Mouse (Mus musculus): Measurements from ENCODE around the gene Hoxc8. TPM values are rescaled to one million over a fixed set of nuclear protein-coding genes. Genes with fewer than 3 reads are reported as not detected.
A peak's percentile ranks its signal among the peaks of the same experiment; 100 is the strongest.

The Hoxc8 gene
- polyA plus RNA-seq, 1 experiment, result 0.15 TPM

DNA sequence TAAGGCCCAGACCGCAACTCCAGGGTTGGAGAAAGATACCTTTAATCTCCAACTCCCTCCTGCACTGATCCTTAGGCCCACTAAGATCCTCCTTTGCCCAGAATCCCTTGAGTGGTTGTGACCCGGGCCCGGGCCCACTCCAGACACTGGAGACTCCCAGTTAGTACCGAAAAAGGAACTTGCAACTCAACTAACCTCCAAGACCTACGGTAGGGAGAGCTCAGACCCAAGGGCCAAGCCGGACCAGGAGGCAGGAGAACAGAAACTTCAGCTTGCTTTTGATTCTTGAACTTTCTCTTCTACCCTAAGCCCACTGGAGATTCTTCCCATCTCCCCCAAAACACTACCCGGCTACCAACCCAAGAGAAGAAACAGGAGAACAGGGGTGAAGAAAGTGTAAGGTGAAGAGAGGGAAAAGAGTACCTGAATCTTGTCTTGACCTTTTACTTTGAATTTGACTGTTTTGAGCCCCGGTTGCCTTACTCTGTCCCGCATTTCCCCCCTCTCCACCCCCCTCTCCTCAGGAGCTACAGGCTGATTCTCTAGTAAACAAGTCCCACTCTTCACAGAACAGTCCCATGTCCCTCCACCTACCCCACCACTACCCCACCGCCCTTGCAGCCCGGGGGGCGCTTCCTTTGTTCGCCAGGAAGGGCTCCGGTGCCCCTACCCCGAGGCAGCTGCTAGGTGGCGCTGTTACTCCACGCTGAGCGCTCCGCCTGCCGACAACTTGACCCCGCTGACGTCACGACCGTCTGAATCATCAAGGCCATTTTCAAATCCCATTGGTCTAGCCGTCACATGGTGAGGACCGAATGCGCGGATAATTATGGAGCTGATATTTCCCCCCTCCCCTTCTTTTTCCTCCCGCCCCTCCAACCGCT lies 24.3 kb upstream of the Hoxc8 start:
- Histone ChIP-seq H3K4me3 (ENCODE audit: control insufficient read depth, low read depth, low read length) (no peak overlapping the region), H3K4me1 (ENCODE audit: control insufficient read depth, insufficient read depth, low read length) (peaks cover 9% of the 10 kb centered on the region), H3K27ac (ENCODE audit: control insufficient read depth, insufficient read depth, low read depth, low read length) (0 out of 2 replicates have a peak overlapping the region, but pooled peaks have one; percentile 22), H3K36me3 (ENCODE audit: control insufficient read depth, insufficient read depth, low read length) (no peaks in the 10 kb centered on the region), H3K27me3 (ENCODE audit: control insufficient read depth, insufficient read depth, low read length) (peaks cover 11% of the 10 kb centered on the region)
- TF ChIP-seq CTCF (IDR thresholded peaks at IDR 0.05; ENCODE audit: control insufficient read depth, insufficient read depth, insufficient replicate concordance, low read depth, low read length) (peak; percentile 93; the same call in 1 of the 2 replicates), POLR2A (IDR thresholded peaks at IDR 0.05; ENCODE audit: control insufficient read depth, low read depth, low read length) (no peak)

DNA sequence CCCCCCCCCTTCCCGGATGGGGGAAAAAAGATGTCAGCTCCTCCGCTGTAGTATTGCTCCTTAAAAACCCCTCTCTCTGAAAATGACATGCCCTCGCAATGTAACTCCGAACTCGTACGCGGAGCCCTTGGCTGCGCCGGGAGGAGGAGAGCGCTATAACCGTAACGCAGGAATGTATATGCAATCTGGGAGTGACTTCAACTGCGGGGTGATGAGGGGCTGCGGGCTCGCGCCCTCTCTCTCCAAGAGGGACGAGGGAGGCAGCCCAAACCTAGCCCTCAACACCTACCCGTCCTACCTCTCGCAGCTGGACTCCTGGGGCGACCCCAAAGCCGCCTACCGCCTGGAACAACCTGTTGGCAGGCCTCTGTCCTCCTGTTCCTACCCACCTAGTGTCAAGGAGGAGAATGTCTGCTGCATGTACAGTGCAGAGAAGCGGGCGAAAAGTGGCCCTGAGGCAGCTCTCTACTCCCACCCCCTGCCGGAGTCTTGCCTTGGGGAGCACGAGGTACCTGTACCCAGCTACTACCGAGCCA lies 23.6 kb upstream of the Hoxc8 start, which contains the start of gene Hoxc10:
TSS of gene Hoxc10 (plus strand) at position 21 of the 536 bp plus-strand sequence.
- Histone ChIP-seq H3K27me3 (ENCODE audit: control insufficient read depth, insufficient read depth, low read length) (peaks cover 11% of the 10 kb centered on the region), H3K4me3 (ENCODE audit: control insufficient read depth, low read depth, low read length) (peak within 1 kb of the TSS; percentile 41), H3K27ac (ENCODE audit: control insufficient read depth, insufficient read depth, low read depth, low read length) (0 out of 2 replicates have a peak within 1 kb of the TSS, but pooled peaks have one; percentile 22), H3K36me3 (ENCODE audit: control insufficient read depth, insufficient read depth, low read length) (no peaks in the 10 kb centered on the region), H3K4me1 (ENCODE audit: control insufficient read depth, insufficient read depth, low read length) (peaks cover 9% of the 10 kb centered on the region)
- TF ChIP-seq CTCF (IDR thresholded peaks at IDR 0.05; ENCODE audit: control insufficient read depth, insufficient read depth, insufficient replicate concordance, low read depth, low read length), result no peak
- no peak for TF ChIP-seq POLR2A (IDR thresholded peaks at IDR 0.05; ENCODE audit: control insufficient read depth, low read depth, low read length)

DNA sequence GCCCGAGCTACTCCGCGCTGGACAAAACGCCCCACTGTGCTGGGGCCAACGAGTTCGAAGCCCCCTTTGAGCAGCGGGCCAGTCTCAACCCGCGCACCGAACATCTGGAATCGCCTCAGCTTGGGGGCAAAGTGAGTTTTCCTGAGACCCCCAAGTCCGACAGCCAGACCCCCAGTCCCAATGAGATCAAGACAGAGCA lies 23.2 kb upstream of the Hoxc8 start, which contains the start of gene Hoxc5:
TSS of gene Hoxc5 (plus strand) at position 132 of the 199 bp plus-strand sequence.
- peaks cover 9% of the 10 kb centered on the region for H3K4me1 ChIP-seq (ENCODE audit: control insufficient read depth, insufficient read depth, low read length)
- peaks cover 11% of the 10 kb centered on the region for H3K27me3 ChIP-seq (ENCODE audit: control insufficient read depth, insufficient read depth, low read length)
- H3K36me3 ChIP-seq (ENCODE audit: control insufficient read depth, insufficient read depth, low read length), result no peaks in the 10 kb centered on the region

GRCm38 (mm10) chr15:102967511-102968397 lies 22.7 kb upstream of the Hoxc8 start:
- Histone ChIP-seq H3K36me3 (ENCODE audit: control insufficient read depth, insufficient read depth, low read length) (no peaks in the 10 kb centered on the region), H3K27ac (ENCODE audit: control insufficient read depth, insufficient read depth, low read depth, low read length) (no peak overlapping the region), H3K4me3 (ENCODE audit: control insufficient read depth, low read depth, low read length) (no peak overlapping the region; the same call in 1 of the 2 replicates), H3K27me3 (ENCODE audit: control insufficient read depth, insufficient read depth, low read length) (peaks cover 11% of the 10 kb centered on the region), H3K4me1 (ENCODE audit: control insufficient read depth, insufficient read depth, low read length) (peaks cover 9% of the 10 kb centered on the region)
- no peak for TF ChIP-seq CTCF (IDR thresholded peaks at IDR 0.05; ENCODE audit: control insufficient read depth, insufficient read depth, insufficient replicate concordance, low read depth, low read length)
- no peak for TF ChIP-seq POLR2A (IDR thresholded peaks at IDR 0.05; ENCODE audit: control insufficient read depth, low read depth, low read length)

More for the DNA sequence above, 23.2 kb upstream of the Hoxc8 start, which contains the start of gene Hoxc5:
- no peak within 1 kb of the TSS for H3K27ac ChIP-seq (ENCODE audit: control insufficient read depth, insufficient read depth, low read depth, low read length)
- H3K4me3 ChIP-seq (ENCODE audit: control insufficient read depth, low read depth, low read length), result peak within 1 kb of the TSS; percentile 41
- TF ChIP-seq POLR2A (IDR thresholded peaks at IDR 0.05; ENCODE audit: control insufficient read depth, low read depth, low read length) (no peak), CTCF (IDR thresholded peaks at IDR 0.05; ENCODE audit: control insufficient read depth, insufficient read depth, insufficient replicate concordance, low read depth, low read length) (no peak)

DNA sequence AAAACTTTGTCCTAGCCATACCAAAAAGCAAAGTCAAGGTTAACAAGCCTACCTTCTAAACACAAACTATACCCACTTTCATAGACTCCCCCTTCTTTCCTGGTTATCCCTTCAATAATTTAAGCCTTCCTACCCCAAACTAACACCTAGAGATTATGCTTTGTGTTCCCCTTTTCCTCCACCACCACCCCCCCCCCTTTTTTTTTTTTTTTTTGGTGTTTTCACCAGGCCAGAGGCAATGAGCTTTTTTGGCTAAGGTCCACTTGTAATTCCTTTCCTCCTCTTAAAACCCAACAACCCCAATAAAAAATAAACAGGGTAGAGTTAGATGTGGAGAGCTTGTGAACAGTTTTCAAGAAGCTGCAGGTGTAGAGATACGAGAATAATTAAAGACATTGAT lies 21.1 kb upstream of the Hoxc8 start:
- Histone ChIP-seq H3K4me3 (ENCODE audit: control insufficient read depth, low read depth, low read length) (no peak overlapping the region), H3K27ac (ENCODE audit: control insufficient read depth, insufficient read depth, low read depth, low read length) (no peak overlapping the region), H3K36me3 (ENCODE audit: control insufficient read depth, insufficient read depth, low read length) (no peaks in the 10 kb centered on the region), H3K4me1 (ENCODE audit: control insufficient read depth, insufficient read depth, low read length) (peaks cover 9% of the 10 kb centered on the region), H3K27me3 (ENCODE audit: control insufficient read depth, insufficient read depth, low read length) (peaks cover 5% of the 10 kb centered on the region)
- TF ChIP-seq POLR2A (IDR thresholded peaks at IDR 0.05; ENCODE audit: control insufficient read depth, low read depth, low read length), result no peak
- no peak for TF ChIP-seq CTCF (IDR thresholded peaks at IDR 0.05; ENCODE audit: control insufficient read depth, insufficient read depth, insufficient replicate concordance, low read depth, low read length)

DNA sequence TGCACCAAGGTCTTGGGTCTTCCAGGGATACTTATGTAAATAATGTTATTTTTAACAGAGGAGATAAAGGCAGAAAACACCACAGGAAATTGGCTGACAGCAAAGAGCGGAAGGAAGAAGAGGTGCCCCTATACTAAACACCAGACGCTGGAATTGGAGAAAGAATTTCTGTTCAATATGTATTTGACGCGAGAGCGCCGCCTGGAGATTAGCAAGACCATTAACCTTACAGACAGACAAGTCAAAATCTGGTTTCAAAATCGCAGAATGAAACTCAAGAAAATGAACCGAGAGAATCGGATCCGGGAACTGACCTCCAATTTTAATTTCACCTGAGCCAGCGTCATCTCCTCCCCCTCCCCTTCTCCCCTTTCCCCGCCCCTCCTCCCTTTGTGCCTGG lies 19.7 kb upstream of the Hoxc8 start:
- Histone ChIP-seq H3K4me1 (ENCODE audit: control insufficient read depth, insufficient read depth, low read length) (peaks cover 9% of the 10 kb centered on the region), H3K4me3 (ENCODE audit: control insufficient read depth, low read depth, low read length) (no peak overlapping the region), H3K36me3 (ENCODE audit: control insufficient read depth, insufficient read depth, low read length) (no peaks in the 10 kb centered on the region), H3K27ac (ENCODE audit: control insufficient read depth, insufficient read depth, low read depth, low read length) (no peak overlapping the region), H3K27me3 (ENCODE audit: control insufficient read depth, insufficient read depth, low read length) (peaks cover 4% of the 10 kb centered on the region)
- TF ChIP-seq POLR2A (IDR thresholded peaks at IDR 0.05; ENCODE audit: control insufficient read depth, low read depth, low read length), result no peak
- TF ChIP-seq CTCF (IDR thresholded peaks at IDR 0.05; ENCODE audit: control insufficient read depth, insufficient read depth, insufficient replicate concordance, low read depth, low read length), result no peak

Data from testis, adult 2 months (tissue).